Comparison of ENCODE assay signal across 13 mouse cellular contexts in the genomic region with DNA sequence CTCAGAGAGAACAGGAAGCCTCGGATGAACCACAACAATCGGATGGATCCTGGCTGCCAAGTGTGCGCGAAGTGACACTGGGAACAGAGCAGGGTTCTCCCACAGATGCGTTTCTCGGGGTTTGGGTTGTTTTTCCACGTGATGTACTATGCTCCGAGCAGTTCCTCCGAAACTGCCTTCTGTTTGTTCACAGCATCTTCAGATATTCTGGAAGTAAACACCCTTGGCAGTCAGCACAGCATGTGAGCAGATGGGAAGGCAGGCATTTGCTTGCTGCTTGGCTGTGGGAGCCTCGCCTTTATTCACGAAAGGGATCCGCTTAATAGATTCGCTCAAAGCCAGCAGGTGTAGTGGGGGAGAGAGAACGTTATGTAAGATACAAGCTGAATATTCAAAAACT. TPM values are rescaled to one million over a fixed set of nuclear protein-coding genes. Genes with fewer than 3 reads are reported as not detected.
DNase-seq lines count a peak whose midpoint lies in the region; ATAC-seq lines count a peak whose summit lies in the region.
"Had no signal": no experiment of that assay in that cellular context is flagged by ENCODE, and none has a peak within 500 bp of the region (broad histone marks: within the 10 kb centered on the region; RNA-seq: fewer than 3 reads in every experiment).

No protein-coding gene starts in this region.

- H3K9ac ChIP-seq in liver, embryonic 12.5 days, result no peak overlapping the region
- H3K9ac ChIP-seq: embryonic facial prominence, embryonic 12.5 days had no signal

- H3K27me3 ChIP-seq in liver, embryonic 12.5 days (replicated peaks), result no peaks in the 10 kb centered on the region
- H3K27me3 ChIP-seq: embryonic facial prominence, embryonic 12.5 days had no signal

- peak; percentile 28 for DNase-seq in ZHBTc4 (ENCODE audit: low read depth, low spot score)
- peak; percentile 13 for DNase-seq in cerebellum, adult 11-12 months
- DNase-seq in frontal cortex, postnatal 25 days (ENCODE audit: low spot score in 2 of 2), result peak; percentile 19 to 35
- DNase-seq in left cerebral cortex, postnatal 10 days (ENCODE audit: extremely low spot score in 1 of 2, low spot score in 2 of 2), result peak; percentile 32 to 59
- DNase-seq in gastrocnemius, postnatal 4 days (ENCODE audit: low spot score in 2 of 2), result no peak
- DNase-seq in thymus, postnatal 4 days, result no peak
- DNase-seq: spleen, adult 18-20 months; thymus, postnatal 36 days had no signal

- H3K36me3 ChIP-seq in liver, embryonic 12.5 days, result no peaks in the 10 kb centered on the region
- H3K36me3 ChIP-seq: embryonic facial prominence, embryonic 12.5 days; G1E had no signal

- intact Hi-C loops in left cerebral cortex, postnatal 10 days (cut with DNase I), result no loop called here

- peaks cover 15% of the 10 kb centered on the region; the same call in 1 of the 2 replicates for H3K9me3 ChIP-seq in liver, embryonic 12.5 days (replicated peaks)
- H3K9me3 ChIP-seq: embryonic facial prominence, embryonic 12.5 days; G1E had no signal

- ATAC-seq in megakaryocyte-erythroid progenitor cell, adult 5-6 weeks (replicated peaks; ENCODE audit: low FRiP score, low TSS enrichment, poor library complexity, severe bottlenecking), result no peak
- ATAC-seq in liver, embryonic 12.5 days, result no peak
- ATAC-seq: lung, postnatal 0 days had no signal

- no peak overlapping the region for H3K4me2 ChIP-seq in liver, embryonic 12.5 days
- H3K4me2 ChIP-seq: embryonic facial prominence, embryonic 12.5 days had no signal

- 58% methylated on average over 14 of the region's 14 CpGs for WGBS in liver, embryonic 12.5 days (ENCODE audit: insufficient replicate concordance)

- no peaks in the 10 kb centered on the region for H3K4me1 ChIP-seq in liver, embryonic 12.5 days
- H3K4me1 ChIP-seq: embryonic facial prominence, embryonic 12.5 days had no signal

- no peak overlapping the region for H3K4me3 ChIP-seq in liver, embryonic 12.5 days
- H3K4me3 ChIP-seq: embryonic facial prominence, embryonic 12.5 days had no signal

- H3K27ac ChIP-seq in liver, embryonic 12.5 days, result no peak overlapping the region
- H3K27ac ChIP-seq: embryonic facial prominence, embryonic 12.5 days had no signal

RNA-seq across cellular contexts. Expression of gene Egr2, which starts 53.0 kb away (rescaled TPM):
- total RNA-seq in left cerebral cortex, postnatal 10 days (2021), result 1 to 10 TPM; 3.1 to 4.4 TPM
- total RNA-seq in megakaryocyte-erythroid progenitor cell, adult 5-6 weeks (2014; fragmentation: Nextera tagmentation), result not detected in 2 replicates
- total RNA-seq in megakaryocyte-erythroid progenitor cell, adult 5-6 weeks (2017), result 5.8 and 18.5 TPM in 2 replicates
- 0.11 TPM in 1 of 2 replicates, not detected in the other for polyA plus RNA-seq in liver, embryonic 12.5 days (2016; fragmentation: Nextera tagmentation; extraction: Ambion mirVana)
- total RNA-seq in gastrocnemius, postnatal 4 days (2021), result 10 to 100 TPM in 1 of 2 experiments, 1 to 10 TPM in 1; 6.9 to 10.1 TPM

Comparison
In these comparisons a context has a peak if more than half of its experiments do, and no peak if none do; other contexts are left out.
1. DNase-seq: peak in ZHBTc4 (single experiment), cerebellum, adult 11-12 months (single experiment), frontal cortex, postnatal 25 days (2 of 2) and left cerebral cortex, postnatal 10 days (2 of 2); none in gastrocnemius, postnatal 4 days (0 of 2) and thymus, postnatal 4 days (single experiment).